Mouse (Mus musculus) liver (tissue): ENCODE results near the gene Hist1h4f.
"Not testable (repeated sequence)": the region's sequence is repeated elsewhere in the genome, so short reads cannot be mapped to it uniquely, and the experiment has no call there.

ENCODE experiments used
- DNase-seq: peaks from one replicate; pipeline ENCODE4 v3.0.0-alpha.2; 2020; ENCODE audit warnings: mixed read lengths

Gene Hist1h4f

GRCm38 (mm10) chr13:23554393-23554792 is 2.9 kb upstream of the Hist1h4f start:
- DNase-seq, result no peak

GRCm38 (mm10) chr13:23552962-23553361 is 1.5 kb upstream of the Hist1h4f start, which contains the start of gene Hist1h1d:
Hist1h1d (plus strand) TSS chr13:23553262.
- no peak for DNase-seq

GRCm38 (mm10) chr13:23551931-23552914 is 775 bp upstream of the Hist1h4f start:
- DNase-seq, result no peak

GRCm38 (mm10) chr13:23550761-23551145 is 695 bp downstream of the Hist1h4f start:
- no peak for DNase-seq

GRCm38 (mm10) chr13:23546694-23547093 is 4.8 kb downstream of the Hist1h4f start:
- DNase-seq, result no peak

GRCm38 (mm10) chr13:23544787-23545120 is 6.7 kb downstream of the Hist1h4f start:
- DNase-seq, result not testable (repeated sequence)

GRCm38 (mm10) chr13:23543965-23544786 is 7.3 kb downstream of the Hist1h4f start, which contains the start of gene Hist1h3f:
Hist1h3f (plus strand) TSS chr13:23544052.
- peak; percentile 81 for DNase-seq

DNA sequence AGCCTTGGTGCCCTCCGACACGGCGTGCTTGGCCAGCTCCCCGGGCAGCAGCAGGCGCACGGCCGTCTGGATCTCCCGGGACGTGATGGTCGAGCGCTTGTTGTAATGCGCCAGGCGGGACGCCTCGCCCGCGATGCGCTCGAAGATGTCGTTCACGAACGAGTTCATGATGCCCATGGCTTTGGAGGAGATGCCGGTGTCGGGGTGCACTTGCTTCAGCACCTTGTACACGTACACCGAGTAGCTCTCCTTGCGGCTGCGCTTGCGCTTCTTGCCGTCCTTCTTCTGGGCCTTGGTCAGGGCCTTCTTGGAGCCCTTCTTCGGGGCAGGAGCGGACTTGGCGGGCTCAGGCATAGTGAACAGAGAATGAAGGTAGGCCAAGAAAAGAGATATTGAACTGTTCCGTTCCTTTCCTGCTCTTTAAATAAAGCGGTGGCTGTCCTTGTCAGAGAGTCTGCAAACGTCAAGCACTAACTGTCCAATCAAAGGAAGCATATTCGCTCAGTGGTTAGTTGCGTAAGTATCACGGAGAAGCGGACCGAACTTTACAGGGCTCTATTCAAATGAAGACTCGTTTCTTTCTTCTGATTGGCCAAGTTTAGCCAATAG is 8.3 kb downstream of the Hist1h4f start, which contains the start of gene Hist1h2bh:
TSS of gene Hist1h2bh (minus strand) at position 394 of the 609 bp plus-strand sequence.
- DNase-seq, result peak; percentile 85

DNA sequence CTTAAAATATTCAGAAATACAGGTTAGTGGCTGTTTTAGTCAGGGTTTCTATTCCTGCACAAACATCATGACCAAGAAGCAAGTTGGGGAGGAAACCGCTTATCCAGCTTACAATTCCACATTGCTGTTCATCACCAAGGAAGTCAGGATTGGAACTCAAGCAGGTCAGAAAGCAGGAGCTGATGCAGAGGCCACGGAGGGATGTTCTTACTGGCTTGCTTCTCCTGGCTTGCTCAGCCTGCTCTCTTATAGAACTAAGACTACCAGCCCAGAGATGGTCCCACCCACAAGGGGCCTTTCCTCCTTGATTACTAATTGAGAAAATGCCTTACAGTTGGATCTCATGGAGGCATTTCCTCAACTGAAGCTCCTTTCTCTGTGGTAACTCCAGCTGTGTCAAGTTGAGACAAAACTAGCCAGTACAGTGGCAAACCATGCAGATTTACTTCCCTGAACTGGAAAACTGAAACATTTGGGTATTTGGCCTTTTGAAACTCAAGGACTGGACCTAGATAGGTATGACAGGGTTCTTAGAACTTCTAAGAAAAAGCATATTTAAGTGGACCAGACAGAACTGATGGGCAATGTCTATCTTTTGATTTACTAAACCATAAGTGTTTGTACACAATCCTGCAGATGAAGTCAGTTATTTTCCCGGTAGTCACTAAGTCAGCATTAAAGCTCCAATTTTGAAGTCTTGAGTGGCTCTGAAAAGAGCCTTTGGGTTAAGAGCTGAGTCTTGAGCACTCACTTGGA is 9.0 kb downstream of the Hist1h4f start:
- DNase-seq, result not testable (repeated sequence)

DNA sequence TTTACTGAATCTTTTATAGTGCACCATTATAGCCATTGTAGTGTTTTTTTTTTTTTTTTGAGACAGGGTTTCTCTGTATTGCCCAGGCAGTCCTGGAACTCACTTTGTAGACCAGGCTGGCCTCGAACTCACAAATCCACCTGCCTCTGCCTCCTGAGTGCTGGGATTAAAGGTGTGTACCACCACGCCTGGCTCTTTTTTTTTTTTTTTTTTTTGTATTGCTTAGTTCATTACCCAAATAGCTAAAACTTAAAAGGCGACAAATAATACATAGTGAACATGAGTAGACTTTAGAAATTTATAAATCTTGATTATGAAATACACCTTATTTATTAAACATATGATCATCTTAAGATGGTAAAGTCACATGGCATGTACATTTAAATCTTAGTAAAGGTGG is 10.0 kb downstream of the Hist1h4f start:
- DNase-seq, result no peak

- not testable (repeated sequence) for DNase-seq
Observed at GRCm38 (mm10) chr13:23539821-23540220, 11.6 kb downstream of the Hist1h4f start.

- DNase-seq, result no peak
Observed at GRCm38 (mm10) chr13:23538249-23538648, 13.2 kb downstream of the Hist1h4f start.

DNA sequence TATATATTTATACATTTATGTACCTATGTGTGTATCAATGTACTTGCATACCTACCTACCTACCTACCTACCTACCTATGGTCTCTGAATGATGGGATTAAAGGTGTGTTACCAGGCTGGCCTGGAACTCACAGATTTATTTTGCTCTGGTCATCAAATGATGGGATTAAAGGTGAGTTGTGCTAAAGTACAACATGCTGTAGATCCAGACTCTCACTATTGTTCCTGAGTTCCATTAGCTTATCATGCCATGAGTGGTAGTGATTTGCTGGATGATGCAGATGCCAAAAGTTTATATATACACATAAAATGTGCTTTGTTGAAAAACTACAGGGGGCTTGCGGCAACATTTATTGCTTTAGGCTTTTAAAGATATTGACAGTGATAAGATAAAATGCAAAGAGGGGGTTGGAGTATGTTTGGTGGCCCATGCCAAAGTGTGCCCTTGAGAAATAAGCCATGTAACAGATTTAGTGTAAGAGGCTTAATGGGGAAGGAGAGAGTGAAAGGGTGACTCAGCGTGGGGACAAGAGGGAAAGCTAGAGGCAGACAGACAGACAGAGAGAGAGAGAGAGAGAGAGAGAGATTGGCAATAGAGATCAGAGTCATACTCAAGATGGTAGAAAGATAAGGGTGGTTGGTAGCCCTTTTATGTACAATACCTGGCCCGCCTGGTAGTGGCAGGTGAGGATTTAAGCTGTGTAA is 14.3 kb downstream of the Hist1h4f start:
- DNase-seq, result no peak

DNA sequence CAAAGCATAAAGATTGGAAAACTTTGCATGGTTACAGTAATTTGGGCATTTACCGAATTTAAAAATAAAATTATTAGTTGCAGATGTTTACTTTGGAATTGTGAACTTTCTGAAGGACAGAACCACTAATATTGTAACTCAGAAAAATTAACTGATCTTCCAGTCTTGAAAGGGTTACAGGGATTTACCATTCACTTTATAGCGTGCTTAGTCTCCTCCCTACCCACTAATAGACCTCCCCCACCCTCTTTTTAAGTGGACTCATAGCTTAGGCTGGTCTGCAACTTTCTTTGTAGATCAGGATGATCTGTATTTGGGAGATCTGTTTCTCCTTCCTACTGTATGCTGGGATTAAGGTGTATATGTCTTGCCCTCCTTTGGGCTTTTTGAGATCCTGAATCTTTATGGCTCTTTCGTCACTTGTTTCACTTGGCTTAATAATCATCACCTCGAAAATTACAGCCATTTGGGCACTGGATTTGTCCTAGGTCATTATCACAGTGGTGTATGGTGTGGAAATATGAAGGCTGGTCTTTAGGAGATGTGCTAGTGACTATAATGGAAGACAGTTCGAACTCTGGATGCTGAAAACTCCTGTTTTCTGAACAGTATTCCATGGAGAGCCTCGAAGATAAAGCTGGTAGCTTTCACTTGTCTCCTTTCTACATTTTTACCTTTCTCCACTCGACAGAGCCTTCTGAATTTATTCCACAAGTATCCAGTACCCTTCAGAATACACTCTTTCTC is 15.2 kb downstream of the Hist1h4f start:
- no peak for DNase-seq

DNA sequence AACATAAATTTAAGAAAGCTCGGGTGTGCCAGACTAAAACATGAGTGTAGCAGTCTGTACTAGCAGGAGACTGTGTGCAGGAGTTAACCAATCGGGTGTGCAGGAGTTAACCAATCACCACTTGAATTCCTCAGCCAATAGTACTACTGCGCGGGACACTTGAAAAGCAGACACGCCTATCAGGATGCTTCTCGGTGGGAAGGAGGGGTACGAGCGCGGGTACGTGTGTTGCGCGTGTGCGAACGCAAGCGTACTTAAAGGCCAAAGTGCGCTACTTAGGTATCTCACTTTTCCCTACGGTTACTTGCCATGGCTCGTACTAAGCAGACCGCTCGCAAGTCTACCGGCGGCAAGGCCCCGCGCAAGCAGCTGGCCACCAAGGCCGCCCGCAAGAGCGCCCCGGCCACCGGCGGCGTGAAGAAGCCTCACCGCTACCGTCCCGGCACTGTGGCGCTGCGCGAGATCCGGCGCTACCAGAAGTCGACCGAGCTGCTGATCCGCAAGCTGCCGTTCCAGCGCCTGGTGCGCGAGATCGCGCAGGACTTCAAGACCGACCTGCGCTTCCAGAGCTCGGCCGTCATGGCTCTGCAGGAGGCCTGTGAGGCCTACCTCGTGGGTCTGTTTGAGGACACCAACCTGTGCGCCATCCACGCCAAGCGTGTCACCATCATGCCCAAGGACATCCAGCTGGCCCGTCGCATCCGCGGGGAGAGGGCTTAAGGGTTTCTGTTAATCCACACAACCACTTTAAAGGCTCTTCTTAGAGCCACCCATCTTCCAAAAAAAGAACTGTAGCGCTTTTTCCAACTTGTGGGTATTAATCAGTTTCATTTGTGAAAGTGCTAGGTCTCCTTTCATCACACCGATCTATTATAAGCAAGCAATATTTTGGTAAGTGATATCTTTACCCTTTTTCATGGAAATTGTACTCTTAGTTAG is 16.0 kb downstream of the Hist1h4f start, which contains the start of gene Hist1h3g:
TSS of gene Hist1h3g (plus strand) at position 286 of the 939 bp plus-strand sequence.
- DNase-seq, result peak; percentile 93

DNA sequence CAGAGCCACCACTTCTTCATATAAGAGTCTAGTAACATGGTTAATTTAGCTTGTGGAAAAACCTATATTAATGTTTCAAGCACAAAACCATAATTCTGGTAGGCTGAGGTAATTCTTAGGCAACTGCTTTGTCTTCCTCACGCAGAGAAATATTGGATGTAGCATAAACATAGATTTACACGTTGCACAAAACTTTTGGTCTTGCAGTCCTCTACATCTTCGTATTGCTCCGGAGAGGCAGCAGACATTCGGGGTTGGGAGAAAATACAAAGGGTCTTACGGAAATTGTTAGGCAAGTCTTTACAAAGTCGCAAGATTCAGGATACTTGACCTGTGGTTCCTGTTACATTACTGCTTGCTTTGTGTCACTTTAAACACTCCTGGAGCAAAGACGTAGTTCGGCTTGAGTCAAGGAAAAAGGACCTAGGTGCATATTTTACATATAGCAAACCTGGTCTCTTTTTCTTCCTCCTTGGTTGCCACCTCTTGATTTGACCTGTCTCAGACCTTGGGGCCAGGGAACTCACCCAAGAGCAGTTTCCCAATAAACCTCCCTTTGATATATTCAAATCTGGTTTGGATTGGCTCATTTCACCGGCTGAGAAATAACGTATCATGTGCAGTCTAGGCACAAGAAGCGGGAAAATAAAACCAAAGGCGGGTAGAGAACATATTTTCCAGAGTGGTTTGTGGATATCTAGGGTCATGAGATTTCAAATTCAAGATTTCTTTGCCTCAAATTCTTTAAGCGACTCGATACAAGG is 16.9 kb downstream of the Hist1h4f start:
- peak; percentile 54 for DNase-seq

DNA sequence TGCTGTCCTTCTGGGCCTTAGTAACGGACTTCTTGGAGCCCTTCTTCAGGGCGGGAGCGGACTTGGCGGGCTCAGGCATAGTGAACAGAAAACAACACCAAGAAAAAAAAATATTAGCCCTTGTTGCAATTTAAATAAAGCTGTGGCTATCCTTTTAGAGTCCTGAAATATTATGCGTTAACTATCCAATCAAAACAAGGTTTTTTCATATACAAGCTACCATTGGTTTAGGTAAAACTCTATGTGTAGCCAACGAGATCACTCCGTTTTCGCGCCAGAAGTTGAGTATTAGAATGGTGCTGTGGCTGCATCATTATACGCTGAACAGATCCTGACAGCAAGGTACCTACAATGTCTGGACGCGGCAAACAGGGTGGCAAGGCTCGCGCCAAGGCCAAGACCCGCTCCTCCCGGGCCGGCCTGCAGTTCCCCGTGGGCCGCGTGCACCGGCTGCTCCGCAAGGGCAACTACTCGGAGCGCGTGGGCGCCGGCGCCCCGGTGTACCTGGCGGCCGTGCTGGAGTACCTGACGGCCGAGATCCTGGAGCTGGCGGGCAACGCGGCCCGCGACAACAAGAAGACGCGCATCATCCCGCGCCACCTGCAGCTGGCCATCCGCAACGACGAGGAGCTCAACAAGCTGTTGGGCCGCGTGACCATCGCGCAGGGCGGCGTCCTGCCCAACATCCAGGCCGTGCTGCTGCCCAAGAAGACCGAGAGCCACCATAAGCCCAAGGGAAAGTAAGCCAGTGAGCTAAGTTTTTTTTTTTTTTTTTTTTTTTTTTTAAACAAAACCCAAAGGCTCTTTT is 17.7 kb downstream of the Hist1h4f start, which contains the start of gene Hist1h2af:
TSS of gene Hist1h2af (plus strand) at position 347 of the 808 bp plus-strand sequence.
- DNase-seq, result peak; percentile 87
